Mouse (Mus musculus) liver, embryonic 11.5 days (tissue): ENCODE data around the gene Sh3rf1. TPM values are rescaled to one million over a fixed set of nuclear protein-coding genes. Genes with fewer than 3 reads are reported as not detected.

Source experiments
- ATAC-seq: fragments of 200-750 bp; cut with Nextera tagmentation; replicated peaks from 2 replicates; pipeline ENCODE4 v1.8.0; 2017; ENCODE audit warnings: moderate number of reproducible peaks, mild to moderate bottlenecking, moderate TSS enrichment, moderate library complexity; ENCODE audit not compliant: low FRiP score
- DNase-seq: peaks from one replicate; pipeline ENCODE4 v3.0.0-alpha.2; 2017; ENCODE audit warnings: low spot score
- H3K27ac ChIP-seq: fragments of 300-500 bp; sonication (generic); 2 replicates; pipeline ENCODE4 v1.5.1; 2014; ENCODE audit warnings: mild to moderate bottlenecking, low read depth, low read length, control low read depth
- H3K27me3 ChIP-seq: fragments of 300-500 bp; sonication (generic); replicated peaks from 2 replicates; pipeline ENCODE4 v1.6.1; 2014; ENCODE audit warnings: low read length, mixed read lengths; ENCODE audit not compliant: control insufficient read depth, insufficient read depth
- H3K36me3 ChIP-seq: fragments of 300-500 bp; sonication (generic); 2 replicates; pipeline ENCODE4 v1.6.1; 2014; ENCODE audit warnings: mild to moderate bottlenecking, low read length, moderate library complexity, mixed read lengths; ENCODE audit not compliant: control insufficient read depth, insufficient read depth
- H3K4me1 ChIP-seq: fragments of 300-500 bp; sonication (generic); replicated peaks from 2 replicates; pipeline ENCODE4 v1.6.1; 2014; ENCODE audit warnings: low read length, mixed read lengths; ENCODE audit not compliant: control insufficient read depth, insufficient read depth
- H3K4me2 ChIP-seq: fragments of 300-500 bp; sonication (generic); 2 replicates; pipeline ENCODE4 v1.6.1; 2014; ENCODE audit warnings: mild to moderate bottlenecking, control low read depth, moderate library complexity
- H3K4me3 ChIP-seq: fragments of 300-500 bp; sonication (generic); 2 replicates; pipeline ENCODE4 v1.5.1; 2014; ENCODE audit warnings: low read depth, low read length, control low read depth
- H3K9ac ChIP-seq: fragments of 300-500 bp; sonication (generic); 2 replicates; pipeline ENCODE4 v1.6.1; 2014; ENCODE audit warnings: low read depth, low read length, control low read depth
- H3K9me3 ChIP-seq: fragments of 300-500 bp; sonication (generic); 2 replicates; pipeline ENCODE4 v1.6.1; 2016; ENCODE audit warnings: low read length, inconsistent platforms, mixed read lengths; ENCODE audit not compliant: control insufficient read depth
- WGBS: fragments of 180-500 bp; shearing (Covaris S2); extraction: QIAGEN DNeasy Blood & Tissue Kit; methylation state at CpG from one replicate; pipeline ENCODE4 v1.1.7; 2014; 5-methylcytosine and 5-hydroxymethylcytosine counted together
- polyA plus RNA-seq: library from polyadenylated mRNA; unstranded; fragments of >200 nt; fragmentation: Nextera tagmentation; extraction: Ambion mirVana; gene quantifications from 2 replicates; pipeline ENCODE4 v1.2.1, GENCODE M21; 2014

Gene Sh3rf1
- polyA plus RNA-seq, 1 experiment from 2014 or later: 6.7 TPM

DNA sequence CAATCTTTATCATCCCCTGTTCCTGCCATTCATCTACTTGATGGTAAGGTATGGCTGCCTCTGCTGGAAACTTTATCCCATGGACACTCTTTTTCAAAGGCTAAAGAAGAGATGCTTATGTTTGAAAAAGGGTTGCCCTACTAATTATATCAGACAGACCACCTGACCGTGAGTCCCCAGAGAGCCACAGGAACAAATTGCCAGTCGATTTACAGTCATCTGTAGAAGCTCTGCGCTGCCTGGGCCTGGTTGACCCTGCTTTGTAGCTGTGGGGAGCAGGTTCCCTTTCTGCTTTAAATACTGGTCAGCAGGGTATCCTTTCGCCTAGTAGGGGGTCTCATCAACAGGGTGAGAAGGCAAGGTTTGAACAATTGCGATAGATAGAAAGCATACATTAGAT, 124.4 kb downstream of the Sh3rf1 start:
- WGBS: 65% methylated on average over 5 of the region's 5 CpGs
- H3K27me3 ChIP-seq: no peaks in the 10 kb centered on the region

GRCm38 (mm10) chr8:61348518-61348917, 124.8 kb downstream of the Sh3rf1 start:
- Histone ChIP-seq H3K4me2 (no peak overlapping the region), H3K9me3 (no peaks in the 10 kb centered on the region), H3K4me3 (no peak overlapping the region), H3K4me1 (no peaks in the 10 kb centered on the region), H3K36me3 (peaks cover 6% of the 10 kb centered on the region; the same call in 1 of the 2 replicates), H3K27ac (no peak overlapping the region), H3K27me3 (no peaks in the 10 kb centered on the region), H3K9ac (no peak overlapping the region)
- no peak for DNase-seq
- no peak for ATAC-seq
- 32% methylated on average over 8 of the region's 8 CpGs for WGBS

More for the DNA sequence above, 124.4 kb downstream of the Sh3rf1 start:
- H3K4me3 ChIP-seq: no peak overlapping the region
- no peak for ATAC-seq
- DNase-seq: no peak
- no peak overlapping the region for H3K4me2 ChIP-seq
- H3K27ac ChIP-seq: no peak overlapping the region
- H3K9me3 ChIP-seq: no peaks in the 10 kb centered on the region
- no peak overlapping the region for H3K9ac ChIP-seq
- H3K4me1 ChIP-seq: no peaks in the 10 kb centered on the region
- peaks cover 6% of the 10 kb centered on the region; the same call in 1 of the 2 replicates for H3K36me3 ChIP-seq

DNA sequence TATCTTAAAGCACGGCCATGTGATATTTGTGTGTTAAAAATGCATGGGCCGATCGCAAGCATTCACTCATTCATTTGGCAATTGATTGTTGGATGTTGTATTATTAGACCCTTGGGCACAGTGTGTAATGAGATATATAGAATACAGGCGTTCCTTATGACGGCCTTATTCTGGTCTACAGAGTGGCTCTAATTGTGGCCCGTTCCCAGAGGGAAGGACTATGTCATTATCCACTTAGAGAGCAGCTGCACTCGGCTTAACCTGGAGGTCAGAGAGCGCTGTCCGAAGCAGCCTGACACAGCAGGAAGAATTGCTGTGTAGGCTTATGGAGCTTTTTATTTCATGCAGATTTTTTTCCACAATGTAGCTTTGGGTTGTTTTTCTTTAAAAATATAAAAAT, 126.8 kb downstream of the Sh3rf1 start:
- 83% methylated on average over 9 of the region's 9 CpGs for WGBS
- no peak overlapping the region for H3K4me3 ChIP-seq
- DNase-seq (no peak), ATAC-seq (no peak)
- no peak overlapping the region for H3K9ac ChIP-seq
- H3K27me3 ChIP-seq: no peaks in the 10 kb centered on the region
- no peaks in the 10 kb centered on the region for H3K4me1 ChIP-seq
- no peaks in the 10 kb centered on the region for H3K9me3 ChIP-seq
- no peak overlapping the region for H3K27ac ChIP-seq
- peaks cover 6% of the 10 kb centered on the region; the same call in 1 of the 2 replicates for H3K36me3 ChIP-seq
- H3K4me2 ChIP-seq: no peak overlapping the region

- Histone ChIP-seq H3K27ac (no peak overlapping the region), H3K4me1 (no peaks in the 10 kb centered on the region), H3K9ac (no peak overlapping the region), H3K36me3 (peaks cover 6% of the 10 kb centered on the region; the same call in 1 of the 2 replicates), H3K9me3 (no peaks in the 10 kb centered on the region), H3K4me3 (no peak overlapping the region), H3K4me2 (no peak overlapping the region), H3K27me3 (no peaks in the 10 kb centered on the region)
- ATAC-seq: no peak
- 82% methylated on average over 5 of the region's 5 CpGs for WGBS
- DNase-seq: no peak
Observed at GRCm38 (mm10) chr8:61351638-61352037, 128.0 kb downstream of the Sh3rf1 start.

DNA sequence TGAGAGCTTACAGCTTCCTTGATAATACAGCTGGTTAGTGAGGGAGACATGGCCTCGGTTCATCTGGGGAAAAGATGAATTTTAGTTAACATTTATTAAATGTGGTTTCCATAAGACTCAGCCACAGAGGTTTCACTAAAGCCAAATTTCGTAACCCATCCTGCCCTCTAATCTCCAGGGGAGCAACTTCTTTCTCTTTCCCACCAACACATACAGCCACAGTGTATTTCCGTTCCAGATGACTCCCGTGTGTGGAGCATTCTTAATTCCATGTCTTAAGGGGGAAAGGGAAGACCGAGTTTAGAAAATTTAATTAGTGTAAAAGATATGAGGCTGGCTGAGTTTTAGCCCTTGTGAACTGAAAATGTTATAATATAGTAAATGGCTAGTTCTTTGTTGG, 131.8 kb downstream of the Sh3rf1 start:
- DNase-seq: no peak

DNA sequence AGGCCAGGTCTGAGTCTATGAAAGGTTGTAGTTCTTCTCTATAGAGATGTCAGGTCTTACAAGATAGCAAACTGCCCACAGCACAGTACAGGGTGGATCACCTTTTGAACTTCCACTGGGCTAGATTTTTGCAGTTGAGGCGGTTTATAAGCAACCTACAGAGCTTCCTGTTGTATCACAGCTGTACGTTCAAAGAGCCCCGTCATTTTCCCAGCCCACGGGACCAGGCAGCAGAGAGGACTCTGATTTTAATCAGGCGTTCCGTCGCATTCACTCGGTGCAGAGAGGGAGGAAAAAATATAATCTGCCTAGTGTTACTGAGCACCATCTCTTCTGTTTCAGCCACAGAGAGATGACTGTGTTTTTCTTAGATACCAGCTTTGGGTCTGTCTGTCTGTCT, 135.3 kb downstream of the Sh3rf1 start:
- no peaks in the 10 kb centered on the region for H3K27me3 ChIP-seq
- 0 out of 2 replicates have a peak, but pooled peaks cover 2% of the 10 kb centered on the region for H3K36me3 ChIP-seq
- DNase-seq: no peak
- H3K9ac ChIP-seq: no peak overlapping the region
- H3K4me1 ChIP-seq: peaks cover 5% of the 10 kb centered on the region
- no peaks in the 10 kb centered on the region for H3K9me3 ChIP-seq
- WGBS: 42% methylated on average over 8 of the region's 8 CpGs
- no peak overlapping the region for H3K27ac ChIP-seq
- ATAC-seq: no peak
- H3K4me3 ChIP-seq: no peak overlapping the region
- no peak overlapping the region for H3K4me2 ChIP-seq

More for the DNA sequence above, 131.8 kb downstream of the Sh3rf1 start:
- H3K4me2 ChIP-seq: no peak overlapping the region
- H3K27ac ChIP-seq: no peak overlapping the region
- H3K9ac ChIP-seq: no peak overlapping the region
- H3K36me3 ChIP-seq: no peaks in the 10 kb centered on the region
- 78% methylated on average over 5 of the region's 5 CpGs for WGBS
- ATAC-seq: no peak
- H3K9me3 ChIP-seq: no peaks in the 10 kb centered on the region
- H3K27me3 ChIP-seq: no peaks in the 10 kb centered on the region
- peaks cover 5% of the 10 kb centered on the region for H3K4me1 ChIP-seq
- no peak overlapping the region for H3K4me3 ChIP-seq

GRCm38 (mm10) chr8:61359851-61360272, 136.2 kb downstream of the Sh3rf1 start:
- ATAC-seq (no peak), DNase-seq (no peak)
- Histone ChIP-seq H3K9ac (no peak overlapping the region), H3K4me2 (no peak overlapping the region), H3K4me3 (no peak overlapping the region), H3K27ac (no peak overlapping the region), H3K4me1 (peaks cover 5% of the 10 kb centered on the region), H3K27me3 (no peaks in the 10 kb centered on the region), H3K9me3 (no peaks in the 10 kb centered on the region), H3K36me3 (0 out of 2 replicates have a peak, but pooled peaks cover 2% of the 10 kb centered on the region)
- WGBS: 74% methylated on average over 10 of the region's 10 CpGs

GRCm38 (mm10) chr8:61360362-61360761, 136.7 kb downstream of the Sh3rf1 start:
- ATAC-seq: no peak
- no peak for DNase-seq
- Histone ChIP-seq H3K4me2 (no peak overlapping the region), H3K9ac (no peak overlapping the region), H3K27me3 (no peaks in the 10 kb centered on the region), H3K36me3 (0 out of 2 replicates have a peak, but pooled peaks cover 2% of the 10 kb centered on the region), H3K4me1 (peaks cover 5% of the 10 kb centered on the region), H3K9me3 (no peaks in the 10 kb centered on the region), H3K27ac (no peak overlapping the region), H3K4me3 (no peak overlapping the region)
- 85% methylated on average over 4 of the region's 4 CpGs for WGBS

DNA sequence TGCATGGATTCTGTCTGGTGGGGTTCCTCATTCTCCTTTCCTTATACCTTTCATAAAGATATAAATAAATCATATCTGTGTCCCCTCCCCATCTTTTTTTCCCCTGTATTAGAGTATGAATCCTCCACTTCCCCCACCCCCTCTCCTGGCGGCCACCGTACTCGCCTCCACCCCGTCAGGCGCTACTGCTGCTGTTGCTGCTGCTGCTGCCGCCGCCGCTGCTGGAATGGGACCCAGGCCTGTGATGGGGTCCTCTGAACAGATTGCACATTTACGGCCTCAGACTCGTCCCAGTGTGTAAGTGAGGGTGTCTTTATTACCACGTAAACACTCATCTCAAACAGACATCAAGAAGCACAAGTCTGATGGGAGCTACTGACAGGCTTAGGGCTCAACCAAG, 137.8 kb downstream of the Sh3rf1 start:
- Histone ChIP-seq H3K4me3 (no peak overlapping the region), H3K36me3 (0 out of 2 replicates have a peak, but pooled peaks cover 2% of the 10 kb centered on the region), H3K4me1 (peaks cover 5% of the 10 kb centered on the region), H3K9ac (no peak overlapping the region), H3K27ac (no peak overlapping the region), H3K9me3 (no peaks in the 10 kb centered on the region), H3K4me2 (no peak overlapping the region), H3K27me3 (no peaks in the 10 kb centered on the region)
- ATAC-seq (no peak), DNase-seq (no peak)
- WGBS: 96% methylated on average over 11 of the region's 11 CpGs
